Mouse (Mus musculus) neural tube, embryonic 12.5 days (tissue): ENCODE measurements around the gene Timm8a2. TPM values are rescaled to one million over a fixed set of nuclear protein-coding genes. Genes with fewer than 3 reads are reported as not detected.

Experiments used
- ATAC-seq: fragments of 200-750 bp; cut with Nextera tagmentation; 2 replicates; pipeline ENCODE4 v1.8.0; 2017; ENCODE audit warnings: low read depth, mild to moderate bottlenecking, moderate TSS enrichment, moderate library complexity; ENCODE audit not compliant: low FRiP score
- H3K27ac ChIP-seq: fragments of 300-500 bp; sonication (generic); 2 replicates; pipeline ENCODE4 v1.5.1; 2016
- H3K27me3 ChIP-seq: fragments of 300-500 bp; sonication (generic); replicated peaks from 2 replicates; pipeline ENCODE4 v1.6.1; 2016; ENCODE audit warnings: mild to moderate bottlenecking
- H3K36me3 ChIP-seq: fragments of 300-500 bp; sonication (generic); 2 replicates; pipeline ENCODE4 v1.6.1; 2016; ENCODE audit warnings: mild to moderate bottlenecking
- H3K4me1 ChIP-seq: fragments of 300-500 bp; sonication (generic); 2 replicates; pipeline ENCODE4 v1.6.1; 2016
- H3K4me2 ChIP-seq: fragments of 300-500 bp; sonication (generic); replicated peaks from 2 replicates; pipeline ENCODE4 v1.6.1; 2016; ENCODE audit warnings: mild to moderate bottlenecking
- H3K4me3 ChIP-seq: fragments of 300-500 bp; sonication (generic); 2 replicates; pipeline ENCODE4 v1.5.1; 2016
- H3K9ac ChIP-seq: fragments of 300-500 bp; sonication (generic); 2 replicates; pipeline ENCODE4 v1.6.1; 2016; ENCODE audit warnings: mild to moderate bottlenecking
- H3K9me3 ChIP-seq: fragments of 300-500 bp; sonication (generic); 2 replicates; pipeline ENCODE4 v1.6.1; 2016; ENCODE audit warnings: mild to moderate bottlenecking
- WGBS: fragments of 180-500 bp; shearing (Covaris S2); methylation state at CpG from one replicate; pipeline ENCODE4 v1.1.7; 2016; 5-methylcytosine and 5-hydroxymethylcytosine counted together
- polyA plus RNA-seq: library from polyadenylated mRNA; unstranded; fragments of >200 nt; fragmentation: Nextera tagmentation; extraction: Ambion mirVana; gene quantifications from 2 replicates; pipeline ENCODE4 v1.2.1, GENCODE M21; 2016

The Timm8a2 gene
- polyA plus RNA-seq, 1 experiment from 2014 or later: not detected

GRCm38 (mm10) chr14:122013417-122013951 is 21.0 kb upstream of the Timm8a2 start:
- Histone ChIP-seq H3K4me1 (no peaks in the 10 kb centered on the region), H3K27ac (no peak overlapping the region), H3K9ac (no peak overlapping the region), H3K27me3 (no peaks in the 10 kb centered on the region), H3K4me2 (no peak overlapping the region), H3K4me3 (no peak overlapping the region), H3K36me3 (peaks cover 21% of the 10 kb centered on the region), H3K9me3 (no peaks in the 10 kb centered on the region)
- ATAC-seq: no peak
- WGBS: 84% methylated on average over 14 of the region's 14 CpGs

- ATAC-seq: no peak
- peaks cover 30% of the 10 kb centered on the region for H3K36me3 ChIP-seq
- 84% methylated on average over 2 of the region's 2 CpGs for WGBS
- no peak overlapping the region for H3K4me2 ChIP-seq
- no peak overlapping the region for H3K4me3 ChIP-seq
- H3K4me1 ChIP-seq: no peaks in the 10 kb centered on the region
- no peak overlapping the region for H3K9ac ChIP-seq
- no peaks in the 10 kb centered on the region for H3K9me3 ChIP-seq
- no peak overlapping the region for H3K27ac ChIP-seq
- no peaks in the 10 kb centered on the region for H3K27me3 ChIP-seq
Observed at GRCm38 (mm10) chr14:122017958-122018357, 16.5 kb upstream of the Timm8a2 start.

- Histone ChIP-seq H3K4me3 (no peak overlapping the region), H3K36me3 (peaks cover 29% of the 10 kb centered on the region), H3K27ac (no peak overlapping the region), H3K27me3 (no peaks in the 10 kb centered on the region), H3K4me2 (no peak overlapping the region), H3K9ac (no peak overlapping the region), H3K9me3 (no peaks in the 10 kb centered on the region), H3K4me1 (no peaks in the 10 kb centered on the region)
- WGBS: 86% methylated on average over 2 of the region's 2 CpGs
- no peak for ATAC-seq
Observed at GRCm38 (mm10) chr14:122019389-122019788, 15.1 kb upstream of the Timm8a2 start.

GRCm38 (mm10) chr14:122020567-122020966 is 13.9 kb upstream of the Timm8a2 start:
- H3K4me2 ChIP-seq: no peak overlapping the region
- ATAC-seq: no peak
- no peaks in the 10 kb centered on the region for H3K4me1 ChIP-seq
- no peak overlapping the region for H3K4me3 ChIP-seq
- no peak overlapping the region for H3K9ac ChIP-seq
- no peaks in the 10 kb centered on the region for H3K9me3 ChIP-seq
- no peak overlapping the region for H3K27ac ChIP-seq
- H3K36me3 ChIP-seq: peaks cover 25% of the 10 kb centered on the region
- 97% methylated on average over 6 of the region's 6 CpGs for WGBS
- H3K27me3 ChIP-seq: no peaks in the 10 kb centered on the region

GRCm38 (mm10) chr14:122023054-122023453 is 11.4 kb upstream of the Timm8a2 start:
- no peak overlapping the region for H3K4me3 ChIP-seq
- H3K4me1 ChIP-seq: no peaks in the 10 kb centered on the region
- no peak overlapping the region for H3K27ac ChIP-seq
- 84% methylated on average over 1 of the region's 1 CpGs for WGBS
- peaks cover 24% of the 10 kb centered on the region for H3K36me3 ChIP-seq
- no peaks in the 10 kb centered on the region for H3K27me3 ChIP-seq
- ATAC-seq: no peak
- H3K4me2 ChIP-seq: no peak overlapping the region
- no peaks in the 10 kb centered on the region for H3K9me3 ChIP-seq
- H3K9ac ChIP-seq: no peak overlapping the region

GRCm38 (mm10) chr14:122023928-122024327 is 10.5 kb upstream of the Timm8a2 start:
- H3K9ac ChIP-seq: no peak overlapping the region
- no peaks in the 10 kb centered on the region for H3K9me3 ChIP-seq
- no peaks in the 10 kb centered on the region for H3K4me1 ChIP-seq
- H3K27ac ChIP-seq: no peak overlapping the region
- H3K27me3 ChIP-seq: no peaks in the 10 kb centered on the region
- peaks cover 24% of the 10 kb centered on the region for H3K36me3 ChIP-seq
- H3K4me2 ChIP-seq: no peak overlapping the region
- no peak overlapping the region for H3K4me3 ChIP-seq
- no peak for ATAC-seq

- H3K9ac ChIP-seq: no peak overlapping the region
- WGBS: 93% methylated on average over 11 of the region's 11 CpGs
- no peak for ATAC-seq
Observed at GRCm38 (mm10) chr14:122028926-122029745, 5.3 kb upstream of the Timm8a2 start.

GRCm38 (mm10) chr14:122029851-122030250 is 4.6 kb upstream of the Timm8a2 start:
- Histone ChIP-seq H3K9ac (no peak overlapping the region), H3K9me3 (no peaks in the 10 kb centered on the region)

More at GRCm38 (mm10) chr14:122028926-122029745, 5.3 kb upstream of the Timm8a2 start:
- Histone ChIP-seq H3K4me3 (no peak overlapping the region), H3K27me3 (no peaks in the 10 kb centered on the region), H3K36me3 (no peaks in the 10 kb centered on the region), H3K4me2 (no peak overlapping the region), H3K4me1 (no peaks in the 10 kb centered on the region), H3K9me3 (no peaks in the 10 kb centered on the region), H3K27ac (no peak overlapping the region)

GRCm38 (mm10) chr14:122032045-122032444 is 2.4 kb upstream of the Timm8a2 start:
- Histone ChIP-seq H3K36me3 (no peaks in the 10 kb centered on the region), H3K27me3 (no peaks in the 10 kb centered on the region), H3K4me1 (no peaks in the 10 kb centered on the region), H3K27ac (no peak overlapping the region), H3K9ac (no peak overlapping the region), H3K4me3 (no peak overlapping the region), H3K4me2 (no peak overlapping the region), H3K9me3 (no peaks in the 10 kb centered on the region)
- ATAC-seq: no peak
- 90% methylated on average over 2 of the region's 2 CpGs for WGBS

More at GRCm38 (mm10) chr14:122029851-122030250, 4.6 kb upstream of the Timm8a2 start:
- Histone ChIP-seq H3K4me3 (no peak overlapping the region), H3K4me1 (no peaks in the 10 kb centered on the region), H3K27me3 (no peaks in the 10 kb centered on the region), H3K27ac (no peak overlapping the region), H3K36me3 (no peaks in the 10 kb centered on the region), H3K4me2 (no peak overlapping the region)
- no peak for ATAC-seq
- 94% methylated on average over 4 of the region's 4 CpGs for WGBS

GRCm38 (mm10) chr14:122035181-122035580 is 707 bp downstream of the Timm8a2 start:
- no peak overlapping the region for H3K27ac ChIP-seq
- no peak overlapping the region for H3K4me3 ChIP-seq
- H3K4me1 ChIP-seq: no peaks in the 10 kb centered on the region
- no peak overlapping the region for H3K4me2 ChIP-seq
- no peaks in the 10 kb centered on the region for H3K27me3 ChIP-seq
- WGBS: 79% methylated on average over 1 of the region's 1 CpGs
- H3K9me3 ChIP-seq: no peaks in the 10 kb centered on the region
- H3K36me3 ChIP-seq: no peaks in the 10 kb centered on the region
- ATAC-seq: no peak
- no peak overlapping the region for H3K9ac ChIP-seq

- no peak overlapping the region for H3K4me3 ChIP-seq
- H3K27ac ChIP-seq: no peak overlapping the region
- H3K4me2 ChIP-seq: no peak overlapping the region
- no peak for ATAC-seq
- no peaks in the 10 kb centered on the region for H3K27me3 ChIP-seq
- no peaks in the 10 kb centered on the region for H3K4me1 ChIP-seq
- H3K36me3 ChIP-seq: no peaks in the 10 kb centered on the region
- no peak overlapping the region for H3K9ac ChIP-seq
- WGBS: 93% methylated on average over 2 of the region's 2 CpGs
- H3K9me3 ChIP-seq: no peaks in the 10 kb centered on the region
Observed at GRCm38 (mm10) chr14:122035860-122036259, 1.4 kb downstream of the Timm8a2 start.

- H3K4me2 ChIP-seq: no peak overlapping the region
- no peaks in the 10 kb centered on the region for H3K4me1 ChIP-seq
- H3K9ac ChIP-seq: no peak overlapping the region
- no peak overlapping the region for H3K4me3 ChIP-seq
- no peak for ATAC-seq
- H3K27me3 ChIP-seq: no peaks in the 10 kb centered on the region
- no peaks in the 10 kb centered on the region for H3K9me3 ChIP-seq
- no peaks in the 10 kb centered on the region for H3K36me3 ChIP-seq
- no peak overlapping the region for H3K27ac ChIP-seq
- WGBS: 88% methylated on average over 13 of the region's 13 CpGs
Observed at GRCm38 (mm10) chr14:122038874-122039647, 4.6 kb downstream of the Timm8a2 start.
